ENCODE assay signal across 26 mouse cellular contexts in the genomic region with DNA sequence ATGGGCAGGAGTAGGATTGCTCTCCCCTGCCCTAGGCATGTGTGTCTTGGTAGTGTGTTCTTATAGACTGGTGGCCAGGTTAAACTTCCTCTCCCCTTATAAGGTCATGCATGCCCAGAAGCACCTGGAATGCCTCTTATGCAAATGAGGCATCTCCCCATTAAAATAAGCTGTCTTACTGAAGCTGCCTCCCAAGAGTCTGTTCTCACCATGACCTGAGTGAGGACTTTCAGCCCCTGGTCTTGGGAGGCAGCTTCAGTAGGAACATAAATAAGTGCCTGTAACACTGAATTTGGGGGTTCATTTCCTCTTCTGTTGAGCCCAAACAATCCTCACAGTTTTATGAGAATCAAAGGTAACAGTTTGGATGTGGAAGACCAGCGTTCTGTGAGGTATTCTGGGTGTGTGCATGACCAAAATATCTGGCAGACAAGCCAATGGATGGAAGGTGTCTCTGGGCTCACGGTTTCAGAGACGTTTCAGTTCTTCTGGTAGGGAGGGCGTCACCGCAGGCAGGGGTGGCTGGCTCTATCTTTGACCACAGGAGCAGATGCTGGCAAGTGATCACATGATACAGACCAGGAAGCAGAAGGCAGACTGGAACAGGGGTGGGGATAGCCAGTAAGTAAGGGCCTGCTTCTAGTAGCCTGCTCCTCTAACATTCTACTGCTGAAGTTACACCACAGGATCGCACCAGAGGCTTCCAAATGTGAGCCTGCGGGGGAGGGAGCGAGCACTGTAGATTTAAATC. TPM values are rescaled to one million over a fixed set of nuclear protein-coding genes. Genes with fewer than 3 reads are reported as not detected.
DNase-seq lines count a peak whose midpoint lies in the region; ATAC-seq and TF ChIP-seq lines count a peak whose summit lies in the region.
"Had no signal": no experiment of that assay in that cellular context is flagged by ENCODE, and none has a peak within 500 bp of the region (broad histone marks: within the 10 kb centered on the region; RNA-seq: fewer than 3 reads in every experiment).

No protein-coding gene starts in this region.

- peaks cover 14% of the 10 kb centered on the region for H3K4me1 ChIP-seq in liver, embryonic 13.5 days (replicated peaks)
- H3K4me1 ChIP-seq in liver, postnatal 0 days (ENCODE audit: insufficient read depth) = peaks cover 2% of the 10 kb centered on the region
- H3K4me1 ChIP-seq in MEL (ENCODE audit: control insufficient read depth in 1 of 2, insufficient read depth in 2 of 2, low read length in 2 of 2) = peaks cover 0 to 2% of the 10 kb centered on the region in 2 experiments; a peak in 1 of 4 replicates
- H3K4me1 ChIP-seq: forebrain, embryonic 15.5 days had no signal

- peaks cover 85% of the 10 kb centered on the region for H3K79me2 ChIP-seq in MEL (ENCODE audit: control insufficient read depth, insufficient read depth, low read length, poor library complexity)

- no peak overlapping the region for H3K27ac ChIP-seq in liver, embryonic 13.5 days
- no peak overlapping the region for H3K27ac ChIP-seq in liver, postnatal 0 days (ENCODE audit: low read depth)
- H3K27ac ChIP-seq in MEL (ENCODE audit: control insufficient read depth, low read depth, low read length) = no peak overlapping the region
- H3K27ac ChIP-seq: embryonic facial prominence, embryonic 10.5 days; embryonic facial prominence, embryonic 13.5 days; forebrain, embryonic 12.5 days; forebrain, embryonic 15.5 days; heart, embryonic 13.5 days; hindbrain, embryonic 13.5 days; intestine, embryonic 15.5 days had no signal

- no peak for TF ChIP-seq EP300 in liver, postnatal 0 days (IDR thresholded peaks at IDR 0.05; ENCODE audit: low read depth)
- peak in 1 of 2 experiments; percentile 48; a peak in 1 of 4 replicates for TF ChIP-seq EP300 in MEL (IDR thresholded peaks at IDR 0.05; ENCODE audit: low read depth in 1 of 2, low read length in 2 of 2)

- no peak overlapping the region for H3K4me3 ChIP-seq in liver, embryonic 13.5 days (replicated peaks)
- H3K4me3 ChIP-seq in liver, postnatal 0 days (ENCODE audit: low read depth, low read length) = no peak overlapping the region
- H3K4me3 ChIP-seq in MEL (ENCODE audit: control insufficient read depth in 1 of 2, insufficient read depth in 1 of 2, low read depth in 2 of 2, low read length in 2 of 2) = no peak overlapping the region
- H3K4me3 ChIP-seq: embryonic facial prominence, embryonic 10.5 days; embryonic facial prominence, embryonic 13.5 days; erythroblast, embryonic 14.5 days; forebrain, embryonic 12.5 days; forebrain, embryonic 15.5 days; heart, embryonic 13.5 days; hindbrain, embryonic 13.5 days; intestine, embryonic 15.5 days had no signal

- TF ChIP-seq POLR2A in MEL (IDR thresholded peaks at IDR 0.05; ENCODE audit: control insufficient read depth in 1 of 2, insufficient read depth in 1 of 2, low read depth in 1 of 2, low read length in 2 of 2, poor library complexity in 1 of 2) = peak in 1 of 2 experiments; percentile 41; a peak in 1 of 4 replicates

- no peaks in the 10 kb centered on the region for H3K27me3 ChIP-seq in liver, embryonic 13.5 days
- no peaks in the 10 kb centered on the region for H3K27me3 ChIP-seq in liver, postnatal 0 days (ENCODE audit: insufficient read depth, low read length)
- no peaks in the 10 kb centered on the region for H3K27me3 ChIP-seq in MEL (ENCODE audit: control insufficient read depth in 1 of 2, insufficient read depth in 2 of 2, low read length in 2 of 2)
- H3K27me3 ChIP-seq: embryonic facial prominence, embryonic 13.5 days; forebrain, embryonic 12.5 days; forebrain, embryonic 15.5 days; heart, embryonic 13.5 days; hindbrain, embryonic 13.5 days; intestine, embryonic 15.5 days; Patski had no signal

- no peak overlapping the region for H3K4me2 ChIP-seq in liver, embryonic 13.5 days
- H3K4me2 ChIP-seq in liver, postnatal 0 days (ENCODE audit: low read depth, low read length) = no peak overlapping the region
- H3K4me2 ChIP-seq: embryonic facial prominence, embryonic 13.5 days; forebrain, embryonic 12.5 days; forebrain, embryonic 15.5 days; heart, embryonic 13.5 days; hindbrain, embryonic 13.5 days; intestine, embryonic 15.5 days had no signal

- DNase-seq in liver, embryonic 13.5 days = no peak
- no peak for DNase-seq in liver, postnatal 0 days
- DNase-seq in MEL (ENCODE audit: low read depth, low spot score) (peak; percentile 76), ZHBTc4 (ENCODE audit: low read depth, low spot score) (peak; percentile 29)
- no peak for DNase-seq in T-cell, adult 2 months (ENCODE audit: low spot score)
- no peak for DNase-seq in kidney, adult 11 months
- DNase-seq: adrenal gland, adult 2 months; adrenal gland, postnatal 14 days; cerebellum, adult 11 months; cerebellum, adult 8-10 months; cerebellum, postnatal 10 days; cerebellum, postnatal 36 days; embryo, embryonic 11 days; gastrocnemius, postnatal 25 days; heart, adult 18-20 months; heart, postnatal 14 days had no signal

- ATAC-seq in liver, embryonic 13.5 days (ENCODE audit: low read depth) = 0 out of 2 replicates have a peak, but pooled peaks have one; percentile 34
- no peak for ATAC-seq in liver, postnatal 0 days
- ATAC-seq: forebrain, embryonic 15.5 days; hindbrain, embryonic 16.5 days; intestine, embryonic 15.5 days; Patski had no signal

- H3K9me3 ChIP-seq in liver, embryonic 13.5 days (replicated peaks) = no peaks in the 10 kb centered on the region
- no peaks in the 10 kb centered on the region for H3K9me3 ChIP-seq in liver, postnatal 0 days (ENCODE audit: low read length)
- H3K9me3 ChIP-seq in MEL (replicated peaks; ENCODE audit: insufficient read depth, low read length) = no peaks in the 10 kb centered on the region
- H3K9me3 ChIP-seq: embryonic facial prominence, embryonic 10.5 days; forebrain, embryonic 12.5 days; forebrain, embryonic 15.5 days; heart, embryonic 13.5 days; hindbrain, embryonic 13.5 days; intestine, embryonic 15.5 days had no signal

- no peak overlapping the region for H3K9ac ChIP-seq in liver, embryonic 13.5 days
- no peak overlapping the region for H3K9ac ChIP-seq in liver, postnatal 0 days (replicated peaks)
- no peak overlapping the region for H3K9ac ChIP-seq in MEL (ENCODE audit: control insufficient read depth, low read depth, low read length, poor library complexity, severe bottlenecking)
- H3K9ac ChIP-seq: embryonic facial prominence, embryonic 13.5 days; forebrain, embryonic 12.5 days; forebrain, embryonic 15.5 days; heart, embryonic 13.5 days; hindbrain, embryonic 13.5 days; intestine, embryonic 15.5 days had no signal

- peaks cover 13% of the 10 kb centered on the region for H3K36me3 ChIP-seq in liver, embryonic 13.5 days
- H3K36me3 ChIP-seq in liver, postnatal 0 days (replicated peaks; ENCODE audit: insufficient read depth, low read length) = 0 out of 2 replicates have a peak, but pooled peaks cover 4% of the 10 kb centered on the region
- peaks cover 21 to 70% of the 10 kb centered on the region in 2 experiments for H3K36me3 ChIP-seq in MEL (ENCODE audit: control insufficient read depth in 1 of 2, insufficient read depth in 2 of 2, low read length in 2 of 2)

- no peak for TF ChIP-seq RAD21 in MEL (IDR thresholded peaks at IDR 0.05; ENCODE audit: low read depth, low read length)

- TF ChIP-seq CTCF in liver, postnatal 0 days (IDR thresholded peaks at IDR 0.05; ENCODE audit: low read depth) = no peak
- no peak for TF ChIP-seq CTCF in MEL (IDR thresholded peaks at IDR 0.05 in 2 of 3, conservative IDR thresholded peaks at IDR 0.05 in 1 of 3; ENCODE audit: control insufficient read depth in 1 of 3, insufficient read depth in 1 of 3, low read depth in 2 of 3, low read length in 3 of 3, poor library complexity in 1 of 3, severe bottlenecking in 1 of 3)

- WGBS in liver, embryonic 13.5 days (ENCODE audit: insufficient replicate concordance) = 79% methylated on average over 8 of the region's 8 CpGs
- 82% methylated on average over 8 of the region's 8 CpGs for WGBS in liver, postnatal 0 days (ENCODE audit: insufficient replicate concordance)

TF ChIP-seq in MEL, 35 proteins besides CTCF, POLR2A, EP300 and RAD21:
- TF ChIP-seq GABPA (IDR thresholded peaks at IDR 0.05; ENCODE audit: low read depth, low read length) (no peak), MAFK (IDR thresholded peaks at IDR 0.05; ENCODE audit: borderline replicate concordance, low read depth, low read length) (no peak), POLR2AphosphoS5 (IDR thresholded peaks at IDR 0.05; ENCODE audit: borderline replicate concordance, low read depth, low read length) (no peak), E2F4 (IDR thresholded peaks at IDR 0.05; ENCODE audit: borderline replicate concordance, low read depth, low read length) (no peak), USF2 (IDR thresholded peaks at IDR 0.05; ENCODE audit: borderline replicate concordance in 1 of 2, insufficient read depth in 1 of 2, low read depth in 1 of 2, low read length in 2 of 2) (no peak), ELF1 (IDR thresholded peaks at IDR 0.05; ENCODE audit: low read depth, low read length) (no peak), TAL1 (IDR thresholded peaks at IDR 0.05; ENCODE audit: low read length) (peak; percentile 72), USF1 (IDR thresholded peaks at IDR 0.05; ENCODE audit: low read depth, low read length) (peak; percentile 81), NRF1 (IDR thresholded peaks at IDR 0.05; ENCODE audit: insufficient read depth, low read depth, low read length, poor library complexity, severe bottlenecking) (0 out of 2 replicates have a peak, but pooled peaks have one; percentile 9), TBP (IDR thresholded peaks at IDR 0.05; ENCODE audit: low read depth, low read length) (no peak), ZKSCAN1 (IDR thresholded peaks at IDR 0.05; ENCODE audit: low read depth, low read length) (no peak), KAT2A (conservative IDR thresholded peaks at IDR 0.05; ENCODE audit: low read depth, low read length) (no peak), POLR2AphosphoS2 (IDR thresholded peaks at IDR 0.05; ENCODE audit: low read length) (peak; percentile 6; the same call in 1 of the 2 replicates), NELFE (IDR thresholded peaks at IDR 0.05; ENCODE audit: low read depth, low read length) (0 out of 2 replicates have a peak, but pooled peaks have one; percentile 22), SIN3A (IDR thresholded peaks at IDR 0.05; ENCODE audit: low read length) (peak; percentile 38; the same call in 1 of the 2 replicates), GATA1 (IDR thresholded peaks at IDR 0.05; ENCODE audit: low read depth, low read length) (0 out of 2 replicates have a peak, but pooled peaks have one; percentile 7)

RNA-seq across cellular contexts. Expression of a gene that starts 22.4 kb away (rescaled TPM):
- 7.8 and 10.6 TPM in 2 replicates for polyA plus RNA-seq in liver, embryonic 13.5 days (2015; fragmentation: Nextera tagmentation; extraction: Ambion mirVana)
- polyA plus RNA-seq in liver, postnatal 0 days (2015; fragmentation: Nextera tagmentation; extraction: Ambion mirVana) = 6.0 and 6.9 TPM in 2 replicates
- 66.6 and 69.4 TPM in 2 replicates for total RNA-seq in MEL (2012; rRNA removed)
- 10 to 100 TPM; 54.8 to 61.4 TPM for polyA plus RNA-seq in MEL (2012; ENCODE audit: insufficient read depth in 1 of 2, insufficient read length in 2 of 2, low read depth in 1 of 2, low replicate concordance in 2 of 2, missing spikeins in 1 of 2)

Comparison
In these comparisons a context has a peak if more than half of its experiments do, and no peak if none do; other contexts are left out.
1. DNase-seq: peak in MEL (single experiment) and ZHBTc4 (single experiment); none in liver, embryonic 13.5 days (single experiment), liver, postnatal 0 days (single experiment), T-cell, adult 2 months (single experiment) and kidney, adult 11 months (single experiment).